Mouse (Mus musculus) heart, postnatal 0 days (tissue): ENCODE data around the gene Olfr718-ps1.

ENCODE experiments used
- CTCF ChIP-seq: IDR thresholded peaks from 2 replicates; pipeline ENCODE4 v1.5.1; 2016; ENCODE audit warnings: antibody characterized with exemption, control low read depth, low read depth
- EP300 ChIP-seq: IDR thresholded peaks from 2 replicates; pipeline ENCODE4 v1.6.1; 2016; ENCODE audit warnings: antibody characterized with exemption, low read depth

DNA sequence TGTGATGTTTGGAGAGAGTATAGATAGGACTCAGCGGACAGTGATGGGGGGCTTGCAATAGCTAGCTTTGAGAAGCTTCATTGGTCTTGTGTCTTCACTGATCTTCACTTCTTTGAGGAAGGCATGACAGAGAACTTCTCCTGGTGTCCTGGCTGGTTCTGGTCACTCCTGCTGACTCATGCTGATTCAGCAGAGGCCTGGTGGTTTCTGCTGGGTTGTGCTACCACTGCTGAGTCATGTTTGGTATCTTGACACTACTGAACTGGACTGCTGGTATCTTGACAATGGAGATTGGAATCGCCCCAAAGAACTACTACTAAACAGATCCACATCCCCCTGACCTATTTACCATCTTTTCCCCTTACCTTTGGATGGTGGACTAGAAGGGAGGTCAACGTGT lies 8.2 kb upstream of the Olfr718-ps1 start:
- no peak for TF ChIP-seq CTCF
- no peak for TF ChIP-seq EP300
